Mouse (Mus musculus): ENCODE measurements at regions not wholly inside any gene's neighbourhood (a gene's known extent, or its start where the extent isn't known, plus 50 kb on each side); places are given as distances from the start of the nearest gene placed in this dataset.
A peak's percentile ranks its signal among the peaks of the same experiment; 100 is the strongest.

GRCm38 (mm10) chrX:97434327-97434726 is 57.3 kb upstream of the Eda2r start:
- no peak for DNase-seq (ENCODE audit: low spot score)

GRCm38 (mm10) chrX:97431391-97431803 is 54.4 kb upstream of the Eda2r start:
- peak; percentile 2 for DNase-seq (ENCODE audit: low spot score)
